Mouse (Mus musculus): ENCODE results near the gene Mansc4. TPM values are rescaled to one million over a fixed set of nuclear protein-coding genes. Genes with fewer than 3 reads are reported as not detected.

Gene Mansc4
- total and polyA plus RNA-seq, 3 experiments = not detected

DNA sequence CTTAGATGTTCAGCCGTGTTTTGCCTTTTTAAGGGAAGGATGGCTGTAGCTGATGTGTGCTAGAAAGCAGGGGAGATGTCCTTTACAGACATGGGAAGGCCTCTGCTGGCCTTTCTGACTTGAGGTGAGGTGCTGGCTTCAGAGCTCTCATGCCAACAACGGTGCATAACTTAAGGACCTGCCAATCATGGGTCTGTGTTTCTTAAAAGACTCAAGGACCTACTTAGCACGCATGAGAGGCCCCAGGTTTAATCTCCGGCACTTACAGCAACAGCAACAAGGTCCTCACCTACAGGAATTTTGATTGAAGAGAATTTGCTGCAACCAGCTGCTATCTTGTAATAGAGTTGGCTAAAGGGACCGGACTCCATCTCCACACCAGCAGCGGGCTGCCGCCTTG is 22.5 kb upstream of the Mansc4 start:
- DNase-seq (ENCODE audit: low spot score) = no peak
- TF ChIP-seq POLR2AphosphoS5 (IDR thresholded peaks at IDR 0.05; ENCODE audit: insufficient replicate concordance, low read depth, low read length) (no peak), CTCF (IDR thresholded peaks at IDR 0.05; ENCODE audit: low read depth, low read length) (no peak), GATA1 (IDR thresholded peaks at IDR 0.05; ENCODE audit: borderline replicate concordance, low read length) (no peak), GATA2 (IDR thresholded peaks at IDR 0.05; ENCODE audit: borderline replicate concordance, low read depth, low read length) (no peak), TAL1 (conservative IDR thresholded peaks at IDR 0.05; ENCODE audit: low read depth, low read length) (no peak)
- H3K9me3 ChIP-seq (replicated peaks) = no peaks in the 10 kb centered on the region
- peaks cover 8% of the 10 kb centered on the region for H3K4me1 ChIP-seq (ENCODE audit: insufficient read depth, low read depth, low read length)
- peaks cover 87% of the 10 kb centered on the region for H3K36me3 ChIP-seq (replicated peaks)
- no peaks in the 10 kb centered on the region for H3K27me3 ChIP-seq (ENCODE audit: insufficient read depth, low read length)
- no peak overlapping the region for H3K4me3 ChIP-seq (ENCODE audit: low read depth, low read length)
- ATAC-seq (ENCODE audit: extremely low read depth, insufficient number of reproducible peaks, low FRiP score, poor library complexity, severe bottlenecking) = no peak

DNA sequence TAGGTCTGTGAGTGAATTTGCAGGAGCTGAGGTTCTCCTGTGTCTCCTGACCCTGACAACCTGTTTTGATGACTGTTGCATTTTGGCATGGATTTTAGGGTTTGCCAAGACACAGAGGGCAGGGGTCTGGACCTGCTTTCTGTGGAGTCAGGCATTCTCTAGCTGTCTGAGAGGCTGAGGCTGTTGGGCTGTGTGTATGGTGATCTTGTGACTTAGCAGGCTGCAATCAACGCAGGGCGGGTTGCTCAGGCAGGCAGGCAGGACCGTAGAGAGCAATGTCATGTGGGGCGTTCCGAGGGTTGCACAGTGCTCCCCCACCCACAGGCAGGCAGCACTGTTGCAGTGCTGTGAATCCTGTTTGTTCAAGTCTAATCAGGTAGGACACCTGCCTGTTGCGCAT is 19.9 kb upstream of the Mansc4 start:
- peaks cover 11% of the 10 kb centered on the region for H3K4me1 ChIP-seq (ENCODE audit: insufficient read depth, low read depth, low read length)
- TF ChIP-seq GATA2 (IDR thresholded peaks at IDR 0.05; ENCODE audit: borderline replicate concordance, low read depth, low read length) (no peak), GATA1 (IDR thresholded peaks at IDR 0.05; ENCODE audit: borderline replicate concordance, low read length) (no peak), POLR2AphosphoS5 (IDR thresholded peaks at IDR 0.05; ENCODE audit: insufficient replicate concordance, low read depth, low read length) (no peak), TAL1 (conservative IDR thresholded peaks at IDR 0.05; ENCODE audit: low read depth, low read length) (no peak), CTCF (IDR thresholded peaks at IDR 0.05; ENCODE audit: low read depth, low read length) (no peak)
- no peaks in the 10 kb centered on the region for H3K27me3 ChIP-seq (ENCODE audit: insufficient read depth, low read length)
- no peak for ATAC-seq (ENCODE audit: extremely low read depth, insufficient number of reproducible peaks, low FRiP score, poor library complexity, severe bottlenecking)
- no peaks in the 10 kb centered on the region for H3K9me3 ChIP-seq (replicated peaks)
- peaks cover 90% of the 10 kb centered on the region for H3K36me3 ChIP-seq (replicated peaks)
- no peak overlapping the region for H3K4me3 ChIP-seq (ENCODE audit: low read depth, low read length)
- DNase-seq (ENCODE audit: low spot score) = no peak

- peaks cover 90% of the 10 kb centered on the region for H3K36me3 ChIP-seq (replicated peaks)
- H3K4me1 ChIP-seq (ENCODE audit: insufficient read depth, low read depth, low read length) = peaks cover 14% of the 10 kb centered on the region
- no peak for TF ChIP-seq GATA1 (IDR thresholded peaks at IDR 0.05; ENCODE audit: borderline replicate concordance, low read length)
- TF ChIP-seq TAL1 (conservative IDR thresholded peaks at IDR 0.05; ENCODE audit: low read depth, low read length) = no peak
- no peak for TF ChIP-seq POLR2AphosphoS5 (IDR thresholded peaks at IDR 0.05; ENCODE audit: insufficient replicate concordance, low read depth, low read length)
- no peak for TF ChIP-seq GATA2 (IDR thresholded peaks at IDR 0.05; ENCODE audit: borderline replicate concordance, low read depth, low read length)
- no peak for TF ChIP-seq CTCF (IDR thresholded peaks at IDR 0.05; ENCODE audit: low read depth, low read length)
- ATAC-seq (ENCODE audit: extremely low read depth, insufficient number of reproducible peaks, low FRiP score, poor library complexity, severe bottlenecking) = no peak
- H3K9me3 ChIP-seq (replicated peaks) = no peaks in the 10 kb centered on the region
- no peaks in the 10 kb centered on the region for H3K27me3 ChIP-seq (ENCODE audit: insufficient read depth, low read length)
- no peak overlapping the region for H3K4me3 ChIP-seq (ENCODE audit: low read depth, low read length)
- no peak for DNase-seq (ENCODE audit: low spot score)
Measured at GRCm38 (mm10) chr6:147105529-147105928, 18.7 kb upstream of the Mansc4 start.

DNA sequence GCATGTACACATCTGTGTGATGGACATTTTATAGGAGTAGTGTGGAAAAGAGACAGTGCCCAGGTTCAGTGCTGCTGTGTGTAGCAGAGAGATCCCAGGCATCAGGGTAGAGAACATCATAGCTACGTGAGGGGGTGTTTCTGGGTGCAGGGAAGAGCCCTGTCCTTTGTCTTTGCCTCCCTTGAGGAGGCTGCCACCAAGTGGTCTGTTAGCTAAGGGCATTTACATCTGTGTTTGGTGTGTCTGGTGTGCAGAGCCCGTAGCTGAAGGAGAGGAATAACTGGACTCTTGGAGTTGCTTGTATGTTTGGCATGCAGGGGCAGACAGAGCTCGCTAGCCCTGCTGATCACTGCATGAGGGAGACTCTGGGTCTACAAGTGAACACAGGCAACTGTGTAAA is 15.5 kb upstream of the Mansc4 start:
- DNase-seq (ENCODE audit: low spot score) (no peak), ATAC-seq (ENCODE audit: extremely low read depth, insufficient number of reproducible peaks, low FRiP score, poor library complexity, severe bottlenecking) (no peak)
- TF ChIP-seq GATA1 (IDR thresholded peaks at IDR 0.05; ENCODE audit: borderline replicate concordance, low read length) (no peak), POLR2AphosphoS5 (IDR thresholded peaks at IDR 0.05; ENCODE audit: insufficient replicate concordance, low read depth, low read length) (no peak), TAL1 (conservative IDR thresholded peaks at IDR 0.05; ENCODE audit: low read depth, low read length) (no peak), CTCF (IDR thresholded peaks at IDR 0.05; ENCODE audit: low read depth, low read length) (no peak), GATA2 (IDR thresholded peaks at IDR 0.05; ENCODE audit: borderline replicate concordance, low read depth, low read length) (no peak)
- Histone ChIP-seq H3K4me3 (ENCODE audit: low read depth, low read length) (no peak overlapping the region), H3K9me3 (replicated peaks) (no peaks in the 10 kb centered on the region), H3K27me3 (ENCODE audit: insufficient read depth, low read length) (no peaks in the 10 kb centered on the region), H3K4me1 (ENCODE audit: insufficient read depth, low read depth, low read length) (peaks cover 20% of the 10 kb centered on the region), H3K36me3 (replicated peaks) (peaks cover 92% of the 10 kb centered on the region)

- TF ChIP-seq GATA1 (IDR thresholded peaks at IDR 0.05; ENCODE audit: borderline replicate concordance, low read length) = no peak
- no peak for TF ChIP-seq POLR2AphosphoS5 (IDR thresholded peaks at IDR 0.05; ENCODE audit: insufficient replicate concordance, low read depth, low read length)
- TF ChIP-seq TAL1 (conservative IDR thresholded peaks at IDR 0.05; ENCODE audit: low read depth, low read length) = no peak
- no peak for TF ChIP-seq GATA2 (IDR thresholded peaks at IDR 0.05; ENCODE audit: borderline replicate concordance, low read depth, low read length)
- no peak for TF ChIP-seq CTCF (IDR thresholded peaks at IDR 0.05; ENCODE audit: low read depth, low read length)
- peaks cover 92% of the 10 kb centered on the region for H3K36me3 ChIP-seq (replicated peaks)
- no peaks in the 10 kb centered on the region for H3K27me3 ChIP-seq (ENCODE audit: insufficient read depth, low read length)
- DNase-seq (ENCODE audit: low spot score) (no peak), ATAC-seq (ENCODE audit: extremely low read depth, insufficient number of reproducible peaks, low FRiP score, poor library complexity, severe bottlenecking) (no peak)
- H3K9me3 ChIP-seq (replicated peaks) = peaks cover 3% of the 10 kb centered on the region; the same call in 1 of the 2 replicates
- H3K4me1 ChIP-seq (ENCODE audit: insufficient read depth, low read depth, low read length) = peaks cover 17% of the 10 kb centered on the region
- H3K4me3 ChIP-seq (ENCODE audit: low read depth, low read length) = no peak overlapping the region
Measured at GRCm38 (mm10) chr6:147099458-147100277, 12.8 kb upstream of the Mansc4 start.

GRCm38 (mm10) chr6:147097346-147097929 is 10.6 kb upstream of the Mansc4 start:
- Histone ChIP-seq H3K9me3 (replicated peaks) (peaks cover 3% of the 10 kb centered on the region; the same call in 1 of the 2 replicates), H3K4me1 (ENCODE audit: insufficient read depth, low read depth, low read length) (peaks cover 29% of the 10 kb centered on the region), H3K36me3 (replicated peaks) (peaks cover 94% of the 10 kb centered on the region), H3K4me3 (ENCODE audit: low read depth, low read length) (no peak overlapping the region), H3K27me3 (ENCODE audit: insufficient read depth, low read length) (no peaks in the 10 kb centered on the region)
- no peak for ATAC-seq (ENCODE audit: extremely low read depth, insufficient number of reproducible peaks, low FRiP score, poor library complexity, severe bottlenecking)
- no peak for TF ChIP-seq GATA1 (IDR thresholded peaks at IDR 0.05; ENCODE audit: borderline replicate concordance, low read length)
- TF ChIP-seq TAL1 (conservative IDR thresholded peaks at IDR 0.05; ENCODE audit: low read depth, low read length) = no peak
- no peak for TF ChIP-seq CTCF (IDR thresholded peaks at IDR 0.05; ENCODE audit: low read depth, low read length)
- TF ChIP-seq GATA2 (IDR thresholded peaks at IDR 0.05; ENCODE audit: borderline replicate concordance, low read depth, low read length) = no peak
- TF ChIP-seq POLR2AphosphoS5 (IDR thresholded peaks at IDR 0.05; ENCODE audit: insufficient replicate concordance, low read depth, low read length) = no peak
- no peak for DNase-seq (ENCODE audit: low spot score)

All from G1E (cell line).